Mouse (Mus musculus): ENCODE data around the gene Foxc2.

DNA sequence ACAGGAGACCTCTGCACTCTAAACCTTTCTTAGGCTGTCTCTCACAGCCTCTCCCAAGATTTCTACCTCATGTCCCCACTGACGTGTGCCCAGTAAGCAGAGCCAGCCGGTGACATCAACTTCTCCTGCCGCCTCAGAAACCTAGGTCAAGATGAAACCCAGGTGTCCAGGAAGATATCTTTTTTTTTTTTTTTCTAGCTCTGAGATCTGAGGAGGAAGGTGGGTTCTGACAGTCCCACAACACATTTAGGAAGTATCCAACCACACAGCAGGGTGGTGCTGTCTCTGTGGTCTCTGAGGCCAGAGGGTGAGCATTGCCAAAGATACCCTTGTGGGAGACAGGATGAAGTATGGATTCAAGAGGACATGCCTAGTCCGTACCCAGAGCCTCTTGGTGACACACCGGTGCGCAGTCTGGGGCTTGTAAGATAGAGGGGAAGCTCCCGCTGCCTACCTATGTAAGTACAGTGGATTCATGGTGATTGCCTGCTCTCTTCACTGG is 41.1 kb downstream of the Foxc2 start:
- TF ChIP-seq CTCF (IDR thresholded peaks at IDR 0.05) (no peak), EP300 (IDR thresholded peaks at IDR 0.05) (no peak)

All from lung, postnatal 0 days (tissue).